8 mouse cellular contexts compared by ENCODE assay signal in the genomic region with DNA sequence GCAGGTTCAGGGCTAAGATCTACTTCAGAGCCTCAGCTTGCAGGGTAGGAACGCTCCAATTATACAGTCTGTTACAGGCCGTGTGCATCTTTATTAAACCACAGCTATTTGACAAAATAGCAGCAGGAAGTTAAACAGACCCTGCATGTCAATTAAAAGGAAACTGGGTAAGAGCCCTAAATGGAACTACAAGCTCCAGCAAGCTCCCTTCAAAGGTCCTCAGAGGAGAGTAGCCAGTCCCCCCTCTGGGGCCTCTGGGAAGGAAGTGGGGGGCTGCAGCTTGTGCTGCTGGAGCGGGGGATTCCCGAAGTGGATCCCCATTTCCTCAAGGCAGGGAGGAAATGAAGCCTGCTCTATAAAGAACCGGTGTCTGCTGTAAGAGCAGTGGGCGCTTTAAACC. TPM values are rescaled to one million over a fixed set of nuclear protein-coding genes. Genes with fewer than 3 reads are reported as not detected.
DNase-seq lines count a peak whose midpoint lies in the region; ATAC-seq and TF ChIP-seq lines count a peak whose summit lies in the region.

No protein-coding gene starts in this region.

- no peak for TF ChIP-seq CTCF in stomach, postnatal 0 days (IDR thresholded peaks at IDR 0.05; ENCODE audit: low read depth)

- peak; percentile 23 for DNase-seq in thymus, postnatal 0 days (ENCODE audit: low spot score)
- DNase-seq in thymus, postnatal 36 days: no peak
- DNase-seq in stomach, postnatal 0 days (ENCODE audit: low spot score): no peak
- DNase-seq in cerebellum, postnatal 36 days: no peak
- no peak for DNase-seq in left cerebral cortex, postnatal 25 days (ENCODE audit: low spot score in 2 of 2)

- TF ChIP-seq EP300 in stomach, postnatal 0 days (optimal IDR thresholded peaks at IDR 0.05): no peak

- no peak for ATAC-seq in forebrain, embryonic 15.5 days (replicated peaks)
- ATAC-seq in limb, embryonic 13.5 days (ENCODE audit: low FRiP score, low read depth): no peak
- ATAC-seq in stomach, postnatal 0 days (ENCODE audit: low FRiP score, low TSS enrichment): no peak
- ATAC-seq in cerebellum, adult (ENCODE audit: insufficient number of reproducible peaks, low FRiP score, low TSS enrichment): no peak

- H3K4me2 ChIP-seq in forebrain, embryonic 15.5 days (replicated peaks): no peak overlapping the region
- peak overlapping the region; percentile 11; the same call in 1 of the 2 replicates for H3K4me2 ChIP-seq in limb, embryonic 13.5 days (replicated peaks)
- H3K4me2 ChIP-seq in stomach, postnatal 0 days (replicated peaks; ENCODE audit: low read depth): no peak overlapping the region

- H3K4me3 ChIP-seq in forebrain, embryonic 15.5 days: no peak overlapping the region
- H3K4me3 ChIP-seq in limb, embryonic 13.5 days: no peak overlapping the region
- no peak overlapping the region for H3K4me3 ChIP-seq in stomach, postnatal 0 days (ENCODE audit: low read depth, low read length)

- no peaks in the 10 kb centered on the region for H3K36me3 ChIP-seq in forebrain, embryonic 15.5 days
- peaks cover 3% of the 10 kb centered on the region; the same call in 1 of the 2 replicates for H3K36me3 ChIP-seq in limb, embryonic 13.5 days
- H3K36me3 ChIP-seq in stomach, postnatal 0 days (ENCODE audit: control insufficient read depth, insufficient read depth, low read length): no peaks in the 10 kb centered on the region

- intact Hi-C loops in left cerebral cortex, postnatal 25 days (cut with DNase I): no loop called here

- no peak overlapping the region for H3K9ac ChIP-seq in forebrain, embryonic 15.5 days (replicated peaks)
- H3K9ac ChIP-seq in limb, embryonic 13.5 days: 0 out of 2 replicates have a peak overlapping the region, but pooled peaks have one; percentile 32
- no peak overlapping the region for H3K9ac ChIP-seq in stomach, postnatal 0 days (ENCODE audit: low read length)

- WGBS in forebrain, embryonic 15.5 days: 35% methylated on average over 6 of the region's 6 CpGs
- 20% methylated on average over 6 of the region's 6 CpGs for WGBS in limb, embryonic 13.5 days
- 23% methylated on average over 6 of the region's 6 CpGs for WGBS in stomach, postnatal 0 days

- peak overlapping the region; percentile 60 for H3K27ac ChIP-seq in forebrain, embryonic 15.5 days (replicated peaks)
- peak overlapping the region; percentile 73 for H3K27ac ChIP-seq in limb, embryonic 13.5 days
- H3K27ac ChIP-seq in stomach, postnatal 0 days (replicated peaks): peak overlapping the region; percentile 74

- H3K27me3 ChIP-seq in forebrain, embryonic 15.5 days: no peaks in the 10 kb centered on the region
- no peaks in the 10 kb centered on the region for H3K27me3 ChIP-seq in limb, embryonic 13.5 days
- no peaks in the 10 kb centered on the region for H3K27me3 ChIP-seq in stomach, postnatal 0 days (ENCODE audit: control insufficient read depth, insufficient read depth, low read length)

- no peaks in the 10 kb centered on the region for H3K9me3 ChIP-seq in forebrain, embryonic 15.5 days
- H3K9me3 ChIP-seq in limb, embryonic 13.5 days: no peaks in the 10 kb centered on the region
- no peaks in the 10 kb centered on the region for H3K9me3 ChIP-seq in stomach, postnatal 0 days (ENCODE audit: control insufficient read depth, low read length)

- peaks cover 29% of the 10 kb centered on the region for H3K4me1 ChIP-seq in forebrain, embryonic 15.5 days
- H3K4me1 ChIP-seq in limb, embryonic 13.5 days: peaks cover 56% of the 10 kb centered on the region
- H3K4me1 ChIP-seq in stomach, postnatal 0 days (replicated peaks; ENCODE audit: control insufficient read depth, insufficient read depth): peaks cover 15% of the 10 kb centered on the region

RNA-seq across cellular contexts. Expression of a gene that starts 47.7 kb away (rescaled TPM):
- 3.4 and 3.9 TPM in 2 replicates for polyA plus RNA-seq in thymus, postnatal 0 days (2015; fragmentation: Nextera tagmentation; extraction: Ambion mirVana)
- polyA plus RNA-seq in forebrain, embryonic 15.5 days (2015; fragmentation: Nextera tagmentation; extraction: Ambion mirVana): 4.4 and 5.3 TPM in 2 replicates
- polyA plus RNA-seq in limb, embryonic 13.5 days (2015; fragmentation: Nextera tagmentation; extraction: Ambion mirVana): 0.95 and 1.7 TPM in 2 replicates
- polyA plus RNA-seq in stomach, postnatal 0 days (2015; fragmentation: Nextera tagmentation; extraction: Ambion mirVana): 0.65 and 0.67 TPM in 2 replicates
- 10 to 100 TPM; 16.0 to 18.0 TPM for total RNA-seq in left cerebral cortex, postnatal 25 days (2021)

RNA-seq across cellular contexts. Expression of a gene that starts 58.6 kb away (rescaled TPM):
- 13.1 and 16.3 TPM in 2 replicates for polyA plus RNA-seq in thymus, postnatal 0 days (2015; fragmentation: Nextera tagmentation; extraction: Ambion mirVana)
- polyA plus RNA-seq in forebrain, embryonic 15.5 days (2015; fragmentation: Nextera tagmentation; extraction: Ambion mirVana): 26.3 and 65.4 TPM in 2 replicates
- 12.0 and 13.8 TPM in 2 replicates for polyA plus RNA-seq in limb, embryonic 13.5 days (2015; fragmentation: Nextera tagmentation; extraction: Ambion mirVana)
- 19.6 and 24.8 TPM in 2 replicates for polyA plus RNA-seq in stomach, postnatal 0 days (2015; fragmentation: Nextera tagmentation; extraction: Ambion mirVana)
- 10 to 100 TPM; 72.1 to 76.6 TPM for total RNA-seq in left cerebral cortex, postnatal 25 days (2021)
